Mouse (Mus musculus) liver, embryonic 13.5 days (tissue): ENCODE measurements around the gene Cdhr5. TPM values are rescaled to one million over a fixed set of nuclear protein-coding genes. Genes with fewer than 3 reads are reported as not detected.

ENCODE experiments used
- ATAC-seq: fragments of 200-750 bp; cut with Nextera tagmentation; 2 replicates; pipeline ENCODE4 v1.8.0; 2017; ENCODE audit warnings: low read depth, mild to moderate bottlenecking, moderate number of reproducible peaks, moderate library complexity
- DNase-seq: peaks from one replicate; pipeline ENCODE4 v3.0.0; 2022
- H3K27ac ChIP-seq: fragments of 300-500 bp; sonication (generic); 2 replicates; pipeline ENCODE4 v1.5.1; 2015; ENCODE audit warnings: moderate library complexity, mild to moderate bottlenecking, inconsistent platforms
- H3K27me3 ChIP-seq: fragments of 300-500 bp; sonication (generic); 2 replicates; pipeline ENCODE4 v1.6.1; 2015; ENCODE audit warnings: mild to moderate bottlenecking, inconsistent platforms
- H3K36me3 ChIP-seq: fragments of 300-500 bp; sonication (generic); 2 replicates; pipeline ENCODE4 v1.6.1; 2015; ENCODE audit warnings: mild to moderate bottlenecking, inconsistent platforms
- H3K4me1 ChIP-seq: fragments of 300-500 bp; sonication (generic); replicated peaks from 2 replicates; pipeline ENCODE4 v1.6.1; 2015; ENCODE audit warnings: inconsistent platforms
- H3K4me2 ChIP-seq: fragments of 300-500 bp; sonication (generic); 2 replicates; pipeline ENCODE4 v1.6.1; 2015; ENCODE audit warnings: inconsistent platforms, mild to moderate bottlenecking, moderate library complexity
- H3K4me3 ChIP-seq: fragments of 300-500 bp; sonication (generic); replicated peaks from 2 replicates; pipeline ENCODE4 v1.5.1; 2015; ENCODE audit warnings: mild to moderate bottlenecking, inconsistent platforms
- H3K9ac ChIP-seq: fragments of 300-500 bp; sonication (generic); 2 replicates; pipeline ENCODE4 v1.6.1; 2015; ENCODE audit warnings: mild to moderate bottlenecking, inconsistent platforms
- H3K9me3 ChIP-seq: fragments of 300-500 bp; sonication (generic); replicated peaks from 2 replicates; pipeline ENCODE4 v1.6.1; 2016; ENCODE audit warnings: inconsistent platforms
- WGBS: fragments of 180-500 bp; shearing (Covaris S2); methylation state at CpG from one replicate; pipeline ENCODE4 v1.1.7; 2015; ENCODE audit not compliant: insufficient replicate concordance; 5-methylcytosine and 5-hydroxymethylcytosine counted together
- polyA plus RNA-seq: library from polyadenylated mRNA; unstranded; fragments of >200 nt; fragmentation: Nextera tagmentation; extraction: Ambion mirVana; gene quantifications from 2 replicates; pipeline ENCODE4 v1.2.1, GENCODE M21; 2015

Cdhr5 gene
- polyA plus RNA-seq, 1 experiment from 2014 or later, result 0.10 TPM

DNA sequence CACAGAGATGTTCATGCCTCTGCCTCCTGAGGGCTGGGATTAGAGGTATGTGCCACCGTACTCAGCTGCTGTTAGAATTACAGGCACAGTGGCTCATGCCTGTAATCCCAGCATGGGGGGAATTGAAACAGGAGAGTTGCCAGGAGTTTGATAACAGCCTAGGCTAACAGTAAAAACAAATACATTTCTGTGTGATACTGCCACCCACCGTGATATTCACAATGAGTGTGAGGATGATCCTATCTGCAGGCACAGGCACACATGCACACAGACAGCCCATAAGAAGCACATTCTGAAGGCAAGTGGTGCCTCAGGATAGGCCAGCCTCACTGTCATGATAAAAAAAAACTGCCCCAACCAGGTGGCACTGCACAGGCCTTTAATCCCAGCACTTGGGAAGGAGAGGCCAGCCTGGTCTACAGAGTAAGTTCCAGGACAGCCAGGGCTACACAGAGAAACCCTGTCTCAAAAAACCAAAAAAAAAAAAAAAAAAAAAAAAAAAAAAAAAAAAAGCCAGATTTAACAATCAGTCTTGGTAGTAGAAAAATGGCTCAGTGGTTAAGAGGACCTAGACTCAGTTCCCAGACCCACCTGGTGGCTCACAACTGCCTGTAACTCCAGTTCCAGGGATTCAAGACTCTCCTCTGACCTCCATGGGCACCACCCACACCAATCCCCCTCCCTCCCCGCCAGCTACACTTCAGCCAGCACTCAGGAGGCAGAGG, 21.5 kb upstream of the Cdhr5 start:
- WGBS, result 41% methylated on average over 3 of the region's 3 CpGs
- peak; percentile 70 for ATAC-seq
- H3K27me3 ChIP-seq, result peaks cover 35% of the 10 kb centered on the region
- H3K4me2 ChIP-seq, result no peak overlapping the region
- H3K27ac ChIP-seq, result no peak overlapping the region
- H3K4me1 ChIP-seq, result peaks cover 26% of the 10 kb centered on the region
- no peak overlapping the region for H3K4me3 ChIP-seq
- no peak overlapping the region for H3K9ac ChIP-seq
- peaks cover 44% of the 10 kb centered on the region for H3K36me3 ChIP-seq
- DNase-seq, result no peak
- no peaks in the 10 kb centered on the region for H3K9me3 ChIP-seq

GRCm38 (mm10) chr7:141294479-141294878, 17.9 kb upstream of the Cdhr5 start:
- Histone ChIP-seq H3K36me3 (peaks cover 12% of the 10 kb centered on the region), H3K4me3 (peak overlapping the region; percentile 40), H3K9me3 (no peaks in the 10 kb centered on the region), H3K9ac (no peak overlapping the region), H3K27me3 (peaks cover 71% of the 10 kb centered on the region), H3K27ac (no peak overlapping the region), H3K4me1 (peaks cover 29% of the 10 kb centered on the region), H3K4me2 (peak overlapping the region; percentile 48)
- WGBS, result 8% methylated on average over 22 of the region's 22 CpGs
- DNase-seq (no peak), ATAC-seq (no peak)

GRCm38 (mm10) chr7:141293852-141294471, 17.4 kb upstream of the Cdhr5 start:
- 0 out of 2 replicates have a peak overlapping the region, but pooled peaks have one; percentile 27 for H3K9ac ChIP-seq
- H3K9me3 ChIP-seq, result no peaks in the 10 kb centered on the region
- H3K36me3 ChIP-seq, result peaks cover 12% of the 10 kb centered on the region
- no peak for DNase-seq
- H3K4me2 ChIP-seq, result peak overlapping the region; percentile 48
- no peak overlapping the region for H3K27ac ChIP-seq
- ATAC-seq, result no peak
- H3K4me3 ChIP-seq, result peak overlapping the region; percentile 40
- H3K4me1 ChIP-seq, result peaks cover 29% of the 10 kb centered on the region
- WGBS, result 3% methylated on average over 53 of the region's 53 CpGs
- peaks cover 73% of the 10 kb centered on the region for H3K27me3 ChIP-seq

DNA sequence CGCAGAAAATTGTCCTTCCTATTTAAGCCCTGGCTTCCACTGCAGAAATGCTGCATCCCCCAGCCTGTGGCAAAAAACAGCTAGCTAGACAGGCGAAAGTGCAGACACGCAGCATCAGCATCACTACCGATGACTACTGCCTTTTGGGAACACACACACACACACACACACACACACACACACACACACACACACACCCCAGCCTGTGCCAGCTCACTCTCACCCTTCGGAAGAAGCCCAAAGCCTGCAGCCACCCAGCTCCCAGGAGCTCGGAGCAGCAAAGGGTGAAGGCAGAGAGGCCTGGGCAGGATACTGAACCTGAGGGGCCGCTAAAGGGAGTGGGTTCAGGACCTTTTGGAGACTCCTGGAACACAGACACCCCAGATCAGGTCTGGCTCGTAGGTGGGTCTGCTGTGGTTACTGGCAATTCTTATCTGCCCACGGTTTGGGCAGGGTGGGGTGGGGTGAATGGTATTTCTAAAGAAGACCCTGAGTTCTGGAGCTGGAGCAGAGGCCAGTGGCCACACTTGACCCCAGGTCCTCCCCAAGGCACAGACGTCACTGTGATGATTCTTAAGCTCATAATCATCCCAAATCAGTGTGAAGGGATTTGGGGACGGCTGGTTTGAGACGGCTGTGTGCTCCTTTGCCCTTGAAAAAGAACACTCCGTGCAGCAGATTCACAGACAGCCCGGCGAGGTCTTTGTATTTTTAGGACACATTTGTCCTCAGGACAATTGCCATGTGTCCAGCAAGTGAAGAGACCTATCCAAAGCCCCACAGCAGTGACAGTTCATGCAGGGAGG, 16.2 kb upstream of the Cdhr5 start:
- H3K4me1 ChIP-seq, result peaks cover 22% of the 10 kb centered on the region
- ATAC-seq, result no peak
- H3K27ac ChIP-seq, result no peak overlapping the region
- H3K4me3 ChIP-seq, result no peak overlapping the region
- H3K9ac ChIP-seq, result no peak overlapping the region
- H3K4me2 ChIP-seq, result no peak overlapping the region
- WGBS, result 36% methylated on average over 15 of the region's 15 CpGs
- no peak for DNase-seq
- peaks cover 8% of the 10 kb centered on the region for H3K36me3 ChIP-seq
- no peaks in the 10 kb centered on the region for H3K9me3 ChIP-seq
- peaks cover 78% of the 10 kb centered on the region for H3K27me3 ChIP-seq

DNA sequence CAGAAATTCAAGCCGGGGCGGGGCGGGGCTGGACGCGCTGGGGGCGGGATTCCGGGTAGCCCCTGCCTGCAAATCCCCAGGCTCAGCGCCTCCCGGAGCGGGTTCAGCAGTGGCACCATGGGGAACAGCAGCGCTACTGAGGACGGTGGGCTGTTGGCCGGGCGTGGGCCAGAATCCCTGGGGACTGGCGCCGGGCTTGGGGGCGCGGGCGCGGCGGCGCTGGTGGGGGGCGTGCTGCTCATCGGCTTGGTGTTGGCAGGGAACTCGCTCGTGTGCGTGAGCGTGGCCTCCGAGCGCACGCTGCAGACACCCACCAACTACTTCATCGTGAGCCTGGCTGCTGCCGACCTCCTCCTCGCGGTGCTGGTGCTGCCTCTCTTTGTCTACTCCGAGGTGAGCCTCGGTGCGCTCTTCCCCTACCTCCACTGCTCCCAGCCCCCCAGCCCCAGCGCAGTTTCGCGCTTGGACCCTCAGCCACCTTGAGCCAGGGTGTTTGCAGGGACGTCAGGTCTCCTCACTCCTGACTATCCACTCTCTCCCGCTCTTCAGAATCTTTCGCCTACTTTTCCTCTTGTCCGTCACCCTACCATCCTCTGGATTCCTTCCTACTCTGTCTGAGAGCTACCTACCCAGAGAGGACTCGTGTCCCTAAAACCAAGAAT, 15.5 kb upstream of the Cdhr5 start, which contains the start of gene Drd4:
Drd4 (plus strand) TSS at position 86 of the 662 bp plus-strand sequence.
- peaks cover 78% of the 10 kb centered on the region for H3K27me3 ChIP-seq
- WGBS, result 3% methylated on average over 46 of the region's 46 CpGs
- H3K4me1 ChIP-seq, result peaks cover 16% of the 10 kb centered on the region
- H3K27ac ChIP-seq, result no peak within 1 kb of the TSS
- H3K9me3 ChIP-seq, result no peaks in the 10 kb centered on the region
- H3K4me2 ChIP-seq, result peak within 1 kb of the TSS; percentile 60
- ATAC-seq, result 0 out of 2 replicates have a peak, but pooled peaks have one; percentile 26
- H3K9ac ChIP-seq, result no peak within 1 kb of the TSS
- no peak for DNase-seq
- H3K4me3 ChIP-seq, result peak within 1 kb of the TSS; percentile 45
- peaks cover 3% of the 10 kb centered on the region for H3K36me3 ChIP-seq

DNA sequence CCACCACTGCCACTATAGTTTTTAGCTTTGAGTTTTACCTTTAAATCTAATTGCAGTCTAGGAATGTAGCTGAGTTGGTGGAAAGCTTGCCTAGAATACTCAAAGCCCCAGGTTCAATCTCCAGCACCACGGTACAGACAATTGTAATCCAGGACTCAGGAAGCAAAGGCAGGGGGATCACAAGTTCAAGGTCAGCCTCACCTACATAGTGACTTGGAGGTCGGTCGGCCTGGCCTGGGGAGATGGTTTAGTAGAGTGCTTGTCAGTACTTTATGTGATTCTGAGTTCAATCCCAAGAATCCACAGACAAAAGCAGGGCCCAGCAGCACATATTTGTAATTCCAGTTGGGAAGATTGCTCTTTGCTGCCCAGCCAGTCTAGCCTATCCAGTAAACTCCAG, 11.5 kb upstream of the Cdhr5 start:
- no peak overlapping the region for H3K4me2 ChIP-seq
- H3K9ac ChIP-seq, result no peak overlapping the region
- no peak for ATAC-seq
- H3K9me3 ChIP-seq, result no peaks in the 10 kb centered on the region
- H3K27ac ChIP-seq, result no peak overlapping the region
- no peaks in the 10 kb centered on the region for H3K36me3 ChIP-seq
- peaks cover 7% of the 10 kb centered on the region for H3K4me1 ChIP-seq
- no peak overlapping the region for H3K4me3 ChIP-seq
- H3K27me3 ChIP-seq, result peaks cover 48% of the 10 kb centered on the region
- 63% methylated on average over 3 of the region's 3 CpGs for WGBS
- no peak for DNase-seq

DNA sequence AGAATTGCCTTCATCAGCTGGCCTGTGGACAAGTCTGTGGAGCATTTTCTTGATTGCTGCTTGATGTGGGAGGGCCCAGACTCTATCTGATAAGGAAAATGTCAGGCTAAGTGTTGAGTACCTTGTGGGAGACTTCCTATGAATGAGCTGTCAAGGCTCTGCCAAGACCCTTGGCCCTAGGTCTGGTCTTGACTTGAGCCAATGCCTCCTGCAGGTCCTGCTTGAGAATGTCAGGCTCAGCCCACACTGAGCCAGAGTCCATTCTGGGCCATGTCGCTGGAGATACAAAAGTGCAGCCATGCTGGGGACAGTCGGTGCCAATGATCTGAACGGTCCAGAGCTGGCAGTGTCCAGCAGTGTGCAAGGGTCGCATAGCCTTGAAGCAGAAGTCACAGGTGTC, 6.2 kb upstream of the Cdhr5 start:
- no peak overlapping the region for H3K27ac ChIP-seq
- no peak overlapping the region for H3K9ac ChIP-seq
- H3K4me3 ChIP-seq, result no peak overlapping the region
- H3K4me1 ChIP-seq, result peaks cover 16% of the 10 kb centered on the region
- 70% methylated on average over 4 of the region's 4 CpGs for WGBS
- H3K4me2 ChIP-seq, result no peak overlapping the region
- H3K36me3 ChIP-seq, result no peaks in the 10 kb centered on the region
- peaks cover 30% of the 10 kb centered on the region for H3K27me3 ChIP-seq
- DNase-seq, result no peak
- ATAC-seq, result no peak
- H3K9me3 ChIP-seq, result no peaks in the 10 kb centered on the region

DNA sequence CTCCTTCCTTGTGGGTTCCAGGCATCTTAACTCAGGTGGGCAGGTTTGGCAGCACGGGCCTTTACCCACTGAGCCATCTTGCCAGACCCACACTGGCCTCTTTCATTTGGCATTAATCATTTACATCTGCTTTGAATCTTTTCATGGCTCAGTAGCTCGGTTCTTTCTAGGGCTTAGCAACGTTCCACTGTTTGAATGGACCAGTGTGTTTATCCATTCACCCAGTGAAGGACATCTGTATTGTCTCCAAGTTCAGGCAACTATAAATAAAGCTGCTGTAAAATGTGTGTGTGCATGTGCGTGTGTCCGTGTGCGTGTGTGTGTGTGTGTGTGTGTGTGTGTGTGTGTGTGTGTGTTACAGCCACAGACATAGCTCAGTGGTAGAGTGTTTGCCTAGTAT, 4.9 kb upstream of the Cdhr5 start:
- Histone ChIP-seq H3K4me3 (no peak overlapping the region), H3K9ac (no peak overlapping the region), H3K4me2 (no peak overlapping the region), H3K9me3 (no peaks in the 10 kb centered on the region), H3K27me3 (peaks cover 35% of the 10 kb centered on the region), H3K27ac (no peak overlapping the region), H3K36me3 (no peaks in the 10 kb centered on the region), H3K4me1 (peaks cover 16% of the 10 kb centered on the region)
- 69% methylated on average over 6 of the region's 6 CpGs for WGBS
- ATAC-seq, result no peak
- no peak for DNase-seq

DNA sequence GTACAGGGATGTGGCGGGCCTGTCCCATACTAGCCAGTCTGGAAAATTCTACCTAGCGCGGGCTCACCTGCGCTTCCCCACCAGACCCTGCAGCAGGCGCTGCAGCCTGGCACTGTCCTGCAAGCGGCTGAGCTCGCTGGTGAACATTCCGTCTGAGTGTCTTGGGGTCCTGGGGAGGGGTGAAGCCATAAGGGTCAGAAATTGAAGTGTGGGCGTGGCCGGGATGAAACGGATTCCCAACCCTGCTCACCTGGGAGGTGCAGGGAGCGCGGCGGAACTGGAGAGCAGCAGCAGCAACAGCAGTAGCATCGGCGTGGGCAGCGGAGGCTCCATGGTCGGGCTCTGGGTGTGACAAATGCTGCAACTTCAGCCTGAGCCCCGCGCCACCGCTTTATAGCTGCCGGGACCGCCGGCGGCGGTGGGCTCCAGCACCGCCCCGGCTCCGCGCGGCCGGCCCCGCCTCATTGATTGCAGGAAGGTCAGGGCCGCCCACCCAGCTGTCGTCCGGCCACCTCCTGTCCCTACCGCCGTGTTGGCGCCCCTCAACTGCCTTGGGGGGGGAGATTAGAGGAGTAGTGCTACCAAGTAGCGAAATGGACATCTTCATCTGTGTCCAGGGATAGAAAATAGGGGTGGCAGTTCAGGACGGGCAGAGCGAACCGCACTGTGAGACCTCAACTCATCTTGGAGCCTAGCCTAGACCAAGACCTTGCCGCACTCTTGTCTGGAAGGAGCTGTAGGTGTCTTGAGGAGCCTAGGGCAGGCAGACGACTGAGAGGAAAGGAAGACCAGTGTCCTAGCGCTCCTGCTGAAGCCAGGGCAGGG, 2.4 kb upstream of the Cdhr5 start, which contains the start of gene Sct:
Sct (minus strand) TSS at position 368 of the 825 bp plus-strand sequence.
- no peak within 1 kb of the TSS for H3K27ac ChIP-seq
- H3K9me3 ChIP-seq, result no peaks in the 10 kb centered on the region
- ATAC-seq, result 0 out of 2 replicates have a peak, but pooled peaks have one; percentile 18
- H3K36me3 ChIP-seq, result no peaks in the 10 kb centered on the region
- WGBS, result 7% methylated on average over 46 of the region's 46 CpGs
- H3K9ac ChIP-seq, result no peak within 1 kb of the TSS
- peaks cover 35% of the 10 kb centered on the region for H3K27me3 ChIP-seq
- peak within 1 kb of the TSS; percentile 47 for H3K4me3 ChIP-seq
- H3K4me1 ChIP-seq, result peaks cover 16% of the 10 kb centered on the region
- peak within 1 kb of the TSS; percentile 70 for H3K4me2 ChIP-seq
- DNase-seq, result no peak
